Mouse (Mus musculus) bone marrow, adult 2 months (tissue): ENCODE measurements around the gene Zmym4.

ENCODE experiments used
- CTCF ChIP-seq: fragments of 200-500 bp; IDR thresholded peaks from 2 replicates; pipeline ENCODE4 v1.5.1; 2011; ENCODE audit warnings: low read length, control low read depth; ENCODE audit not compliant: control insufficient read depth, insufficient read depth
- POLR2A ChIP-seq: fragments of 200-500 bp; IDR thresholded peaks from 2 replicates; pipeline ENCODE4 v1.6.1; 2011; ENCODE audit warnings: low read depth, mild to moderate bottlenecking, control low read depth, low read length, borderline replicate concordance; ENCODE audit not compliant: control insufficient read depth

DNA sequence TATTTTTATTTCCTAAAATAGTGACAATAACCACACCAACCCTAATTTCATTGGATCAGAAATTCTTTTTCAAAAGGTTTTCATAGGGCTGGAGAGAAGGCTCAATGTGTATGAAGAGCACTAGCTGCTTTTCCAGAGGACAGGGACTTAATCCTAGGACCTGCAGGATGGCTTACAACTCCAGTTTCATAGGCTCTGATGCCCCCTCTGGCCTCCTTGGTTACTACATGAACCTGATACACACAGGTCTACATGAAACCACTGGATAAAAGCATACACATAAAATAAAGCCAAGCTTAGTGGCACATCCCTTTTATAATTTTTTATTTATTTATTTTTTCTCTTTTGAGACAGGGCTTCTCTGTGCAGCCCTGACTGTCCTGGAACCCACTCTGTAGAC lies 9.5 kb upstream of the Zmym4 start:
- TF ChIP-seq CTCF (no peak), POLR2A (no peak)
